Mouse (Mus musculus): ENCODE results near the gene 1600014C23Rik. TPM values are rescaled to one million over a fixed set of nuclear protein-coding genes. Genes with fewer than 3 reads are reported as not detected.

The 1600014C23Rik gene
- 0.63 TPM in 1 of 2 replicates, not detected in the other for polyA plus RNA-seq (2015; fragmentation: Nextera tagmentation; extraction: Ambion mirVana)

DNA sequence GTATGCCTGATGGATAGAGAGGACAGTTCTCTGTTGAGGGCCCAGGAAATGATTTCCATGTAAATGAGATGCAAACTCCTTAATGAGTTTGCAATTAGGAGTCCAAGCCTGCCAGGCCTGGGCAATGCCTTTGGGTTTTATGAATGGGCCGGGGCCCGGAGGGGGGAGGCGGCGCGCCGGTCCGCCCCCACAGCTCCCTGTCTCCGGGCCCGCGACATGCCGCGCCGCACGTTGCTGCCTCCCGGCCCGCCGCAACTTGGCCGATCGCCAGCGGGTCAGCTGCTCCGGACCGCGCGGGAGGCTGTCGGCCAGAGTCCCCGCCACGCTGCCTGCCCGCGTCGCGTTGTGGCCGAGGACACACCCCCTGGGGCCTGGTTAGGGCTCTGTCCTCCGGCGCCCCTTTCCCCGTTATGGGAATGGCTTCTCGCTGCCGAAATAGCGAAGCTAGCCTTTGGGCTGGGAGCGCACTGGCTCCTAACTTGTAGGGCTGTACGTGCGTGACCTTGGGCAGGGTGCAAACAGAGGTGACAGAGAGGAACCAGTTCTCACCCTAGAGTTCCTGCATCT, at the start of gene 1600014C23Rik:
TSS of gene 1600014C23Rik (minus strand) at position 110 of the 567 bp plus-strand sequence.
- 2% methylated on average over 41 of the region's 41 CpGs for WGBS
- peaks cover 12% of the 10 kb centered on the region; the same call in 1 of the 2 replicates for H3K27me3 ChIP-seq
- no peak for ATAC-seq (ENCODE audit: insufficient number of reproducible peaks, low FRiP score, low TSS enrichment, low read depth)
- peak within 1 kb of the TSS; percentile 44 for H3K27ac ChIP-seq
- peak within 1 kb of the TSS; percentile 40 for H3K4me3 ChIP-seq
- H3K9ac ChIP-seq: peak within 1 kb of the TSS; percentile 47
- no peaks in the 10 kb centered on the region for H3K36me3 ChIP-seq
- no peaks in the 10 kb centered on the region for H3K9me3 ChIP-seq
- peaks cover 51% of the 10 kb centered on the region for H3K4me1 ChIP-seq
- peak within 1 kb of the TSS; percentile 87 for H3K4me2 ChIP-seq

DNA sequence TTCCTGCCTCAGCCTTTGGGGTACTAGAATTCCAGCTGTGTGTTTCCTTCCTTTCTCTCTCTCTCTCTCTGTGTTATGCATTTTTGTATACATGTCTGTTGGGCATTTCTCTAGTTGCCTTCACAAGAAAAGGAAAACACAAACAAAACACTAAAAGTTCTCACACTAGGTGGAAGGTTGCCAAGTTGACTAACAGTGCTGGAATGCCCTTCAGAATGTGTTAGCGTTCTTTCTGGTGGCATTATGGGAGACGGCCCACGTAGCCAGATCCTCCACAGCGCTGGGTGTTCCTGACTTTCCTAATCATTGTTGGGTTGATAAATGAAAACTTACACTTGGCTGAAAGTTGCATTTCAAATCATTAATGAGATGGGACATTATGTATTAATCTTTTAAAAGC, 44.8 kb upstream of the 1600014C23Rik start:
- Histone ChIP-seq H3K27me3 (no peaks in the 10 kb centered on the region), H3K27ac (no peak overlapping the region), H3K4me1 (0 out of 2 replicates have a peak, but pooled peaks cover 6% of the 10 kb centered on the region), H3K36me3 (no peaks in the 10 kb centered on the region), H3K4me2 (no peak overlapping the region), H3K9me3 (no peaks in the 10 kb centered on the region), H3K4me3 (no peak overlapping the region), H3K9ac (no peak overlapping the region)
- ATAC-seq (ENCODE audit: insufficient number of reproducible peaks, low FRiP score, low TSS enrichment, low read depth): no peak
- WGBS: 86% methylated on average over 4 of the region's 4 CpGs

GRCm38 (mm10) chr17:45777431-45777830, 43.8 kb upstream of the 1600014C23Rik start:
- no peaks in the 10 kb centered on the region for H3K36me3 ChIP-seq
- peaks cover 12% of the 10 kb centered on the region; the same call in 1 of the 2 replicates for H3K4me1 ChIP-seq
- no peak overlapping the region for H3K27ac ChIP-seq
- no peaks in the 10 kb centered on the region for H3K9me3 ChIP-seq
- no peak for ATAC-seq (ENCODE audit: insufficient number of reproducible peaks, low FRiP score, low TSS enrichment, low read depth)
- H3K27me3 ChIP-seq: no peaks in the 10 kb centered on the region
- no peak overlapping the region for H3K9ac ChIP-seq
- no peak overlapping the region for H3K4me2 ChIP-seq
- WGBS: 81% methylated on average over 6 of the region's 6 CpGs
- H3K4me3 ChIP-seq: no peak overlapping the region

DNA sequence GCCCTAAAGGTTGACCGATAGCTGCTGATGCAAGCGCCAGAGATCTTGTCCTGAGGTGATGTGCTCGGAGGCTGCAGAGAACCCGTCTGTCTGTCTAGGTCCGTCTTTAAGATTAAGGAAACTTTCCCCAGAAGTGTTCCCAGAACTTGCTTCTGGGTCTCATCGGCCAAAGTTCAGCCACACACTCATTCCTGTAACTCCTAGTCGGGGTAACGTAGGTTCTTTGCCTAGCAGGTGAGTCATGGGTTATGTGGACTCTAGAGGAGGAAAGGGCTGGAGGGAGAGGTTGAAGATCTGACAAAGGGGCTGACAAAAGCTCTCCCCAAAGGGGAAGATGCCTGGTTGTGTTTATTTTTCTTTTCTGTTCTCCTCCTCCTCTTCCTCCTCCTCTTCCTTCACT, 42.5 kb upstream of the 1600014C23Rik start:
- Histone ChIP-seq H3K4me2 (no peak overlapping the region), H3K27me3 (no peaks in the 10 kb centered on the region), H3K4me1 (peaks cover 13% of the 10 kb centered on the region), H3K9ac (no peak overlapping the region), H3K9me3 (no peaks in the 10 kb centered on the region), H3K4me3 (no peak overlapping the region), H3K27ac (no peak overlapping the region), H3K36me3 (no peaks in the 10 kb centered on the region)
- no peak for ATAC-seq (ENCODE audit: insufficient number of reproducible peaks, low FRiP score, low TSS enrichment, low read depth)
- WGBS: 94% methylated on average over 8 of the region's 8 CpGs

DNA sequence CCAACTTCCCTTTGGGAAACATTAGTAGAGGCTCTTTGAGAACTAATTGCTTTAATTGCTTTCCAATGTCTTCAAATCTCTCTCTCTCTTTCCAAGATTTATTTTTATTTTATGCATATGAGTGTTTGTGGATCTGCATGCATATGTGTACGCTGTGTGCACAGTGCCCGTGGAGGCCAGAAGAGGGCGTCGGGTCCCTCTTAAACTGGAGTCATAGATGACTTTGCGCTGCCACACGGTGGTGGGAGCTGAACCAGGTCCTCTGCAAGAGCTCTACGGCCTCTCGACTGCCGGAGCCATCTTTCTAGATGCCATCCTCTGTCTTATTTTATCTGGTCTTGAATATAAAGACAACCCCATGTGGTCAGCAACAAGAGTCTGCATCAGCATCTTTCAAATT, 41.8 kb upstream of the 1600014C23Rik start:
- Histone ChIP-seq H3K27me3 (no peaks in the 10 kb centered on the region), H3K4me3 (no peak overlapping the region), H3K9ac (no peak overlapping the region), H3K36me3 (no peaks in the 10 kb centered on the region), H3K4me2 (no peak overlapping the region), H3K4me1 (peaks cover 14% of the 10 kb centered on the region), H3K27ac (no peak overlapping the region), H3K9me3 (no peaks in the 10 kb centered on the region)
- ATAC-seq (ENCODE audit: insufficient number of reproducible peaks, low FRiP score, low TSS enrichment, low read depth): no peak
- 91% methylated on average over 9 of the region's 9 CpGs for WGBS

- 50% methylated on average over 3 of the region's 3 CpGs for WGBS
- Histone ChIP-seq H3K36me3 (no peaks in the 10 kb centered on the region), H3K9me3 (no peaks in the 10 kb centered on the region), H3K4me1 (peaks cover 23% of the 10 kb centered on the region), H3K9ac (no peak overlapping the region), H3K4me2 (no peak overlapping the region), H3K4me3 (no peak overlapping the region), H3K27me3 (no peaks in the 10 kb centered on the region), H3K27ac (no peak overlapping the region)
- ATAC-seq (ENCODE audit: insufficient number of reproducible peaks, low FRiP score, low TSS enrichment, low read depth): no peak
Observed at GRCm38 (mm10) chr17:45772566-45772965, 38.9 kb upstream of the 1600014C23Rik start.

DNA sequence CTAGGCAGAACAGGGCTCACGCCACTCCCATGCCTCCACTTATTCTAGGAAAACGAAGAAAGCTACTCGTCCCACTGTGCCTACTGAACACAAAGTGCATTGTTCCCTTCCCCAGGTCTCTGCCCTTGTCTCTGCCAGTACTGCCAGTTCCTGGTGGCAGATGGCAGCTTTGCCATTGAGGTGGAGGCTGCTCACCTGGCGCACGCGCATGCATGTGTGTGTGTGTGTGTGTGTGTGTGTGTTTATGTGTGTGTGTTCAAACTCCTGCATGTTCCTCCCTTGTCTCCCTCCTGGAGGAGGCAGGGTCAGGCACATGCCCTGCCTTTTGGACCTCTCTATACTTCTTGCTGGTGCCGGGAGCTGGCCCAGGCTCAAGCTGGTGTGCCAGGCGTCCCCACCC, 38.5 kb upstream of the 1600014C23Rik start:
- no peak overlapping the region for H3K4me2 ChIP-seq
- no peaks in the 10 kb centered on the region for H3K36me3 ChIP-seq

GRCm38 (mm10) chr17:45770441-45770840, 36.8 kb upstream of the 1600014C23Rik start:
- ATAC-seq (ENCODE audit: insufficient number of reproducible peaks, low FRiP score, low TSS enrichment, low read depth): no peak
- no peak overlapping the region for H3K9ac ChIP-seq
- H3K4me1 ChIP-seq: peaks cover 38% of the 10 kb centered on the region
- no peaks in the 10 kb centered on the region for H3K9me3 ChIP-seq
- H3K4me3 ChIP-seq: no peak overlapping the region
- H3K27me3 ChIP-seq: no peaks in the 10 kb centered on the region
- 52% methylated on average over 6 of the region's 6 CpGs for WGBS
- H3K27ac ChIP-seq: no peak overlapping the region
- H3K4me2 ChIP-seq: no peak overlapping the region
- no peaks in the 10 kb centered on the region for H3K36me3 ChIP-seq

More for the DNA sequence above, 38.5 kb upstream of the 1600014C23Rik start:
- no peaks in the 10 kb centered on the region for H3K9me3 ChIP-seq
- H3K4me3 ChIP-seq: no peak overlapping the region
- H3K9ac ChIP-seq: no peak overlapping the region
- peaks cover 28% of the 10 kb centered on the region for H3K4me1 ChIP-seq
- 88% methylated on average over 8 of the region's 8 CpGs for WGBS
- no peak overlapping the region for H3K27ac ChIP-seq
- H3K27me3 ChIP-seq: no peaks in the 10 kb centered on the region
- no peak for ATAC-seq (ENCODE audit: insufficient number of reproducible peaks, low FRiP score, low TSS enrichment, low read depth)

GRCm38 (mm10) chr17:45769821-45770220, 36.2 kb upstream of the 1600014C23Rik start:
- no peak overlapping the region for H3K4me2 ChIP-seq
- ATAC-seq (ENCODE audit: insufficient number of reproducible peaks, low FRiP score, low TSS enrichment, low read depth): no peak
- 74% methylated on average over 6 of the region's 6 CpGs for WGBS
- peaks cover 38% of the 10 kb centered on the region for H3K4me1 ChIP-seq
- H3K9me3 ChIP-seq: no peaks in the 10 kb centered on the region
- no peaks in the 10 kb centered on the region for H3K36me3 ChIP-seq
- no peak overlapping the region for H3K4me3 ChIP-seq
- no peak overlapping the region for H3K27ac ChIP-seq
- H3K9ac ChIP-seq: no peak overlapping the region
- H3K27me3 ChIP-seq: no peaks in the 10 kb centered on the region

DNA sequence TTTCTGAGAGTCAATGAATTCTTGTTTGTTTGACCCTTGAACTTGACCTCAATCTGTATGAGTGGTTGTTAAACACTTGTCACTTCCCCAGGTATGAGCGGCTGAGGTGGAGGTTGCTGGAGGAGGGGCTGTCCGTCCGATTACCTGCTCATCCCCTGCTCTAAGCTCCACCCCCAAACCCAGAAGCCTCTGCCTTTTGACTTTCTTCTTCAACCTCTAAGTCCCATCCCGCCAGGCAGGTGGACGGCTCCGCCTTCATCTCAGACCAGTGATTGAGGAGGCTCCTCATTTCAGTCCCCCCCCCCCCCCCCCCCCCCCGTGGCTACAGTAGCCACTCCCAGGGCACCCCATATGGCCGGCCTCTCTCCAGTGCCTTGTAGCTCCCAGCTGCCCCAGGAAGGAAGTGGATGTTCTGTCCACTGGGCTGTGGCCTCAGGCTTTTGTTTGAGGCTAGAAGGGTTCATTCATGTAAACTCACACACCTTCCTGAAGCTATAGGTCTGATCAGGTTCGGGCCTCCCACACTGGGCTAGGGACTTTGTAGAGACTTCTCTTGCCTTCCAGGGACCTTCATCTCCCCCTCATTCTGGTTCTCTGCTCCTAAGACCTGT, 34.0 kb upstream of the 1600014C23Rik start:
- no peaks in the 10 kb centered on the region for H3K27me3 ChIP-seq
- no peak overlapping the region for H3K27ac ChIP-seq
- H3K9ac ChIP-seq: no peak overlapping the region
- ATAC-seq (ENCODE audit: insufficient number of reproducible peaks, low FRiP score, low TSS enrichment, low read depth): no peak
- H3K36me3 ChIP-seq: no peaks in the 10 kb centered on the region
- H3K4me3 ChIP-seq: no peak overlapping the region
- H3K4me1 ChIP-seq: peaks cover 38% of the 10 kb centered on the region
- H3K9me3 ChIP-seq: no peaks in the 10 kb centered on the region
- 45% methylated on average over 8 of the region's 9 CpGs for WGBS
- H3K4me2 ChIP-seq: 0 out of 2 replicates have a peak overlapping the region, but pooled peaks have one; percentile 8

DNA sequence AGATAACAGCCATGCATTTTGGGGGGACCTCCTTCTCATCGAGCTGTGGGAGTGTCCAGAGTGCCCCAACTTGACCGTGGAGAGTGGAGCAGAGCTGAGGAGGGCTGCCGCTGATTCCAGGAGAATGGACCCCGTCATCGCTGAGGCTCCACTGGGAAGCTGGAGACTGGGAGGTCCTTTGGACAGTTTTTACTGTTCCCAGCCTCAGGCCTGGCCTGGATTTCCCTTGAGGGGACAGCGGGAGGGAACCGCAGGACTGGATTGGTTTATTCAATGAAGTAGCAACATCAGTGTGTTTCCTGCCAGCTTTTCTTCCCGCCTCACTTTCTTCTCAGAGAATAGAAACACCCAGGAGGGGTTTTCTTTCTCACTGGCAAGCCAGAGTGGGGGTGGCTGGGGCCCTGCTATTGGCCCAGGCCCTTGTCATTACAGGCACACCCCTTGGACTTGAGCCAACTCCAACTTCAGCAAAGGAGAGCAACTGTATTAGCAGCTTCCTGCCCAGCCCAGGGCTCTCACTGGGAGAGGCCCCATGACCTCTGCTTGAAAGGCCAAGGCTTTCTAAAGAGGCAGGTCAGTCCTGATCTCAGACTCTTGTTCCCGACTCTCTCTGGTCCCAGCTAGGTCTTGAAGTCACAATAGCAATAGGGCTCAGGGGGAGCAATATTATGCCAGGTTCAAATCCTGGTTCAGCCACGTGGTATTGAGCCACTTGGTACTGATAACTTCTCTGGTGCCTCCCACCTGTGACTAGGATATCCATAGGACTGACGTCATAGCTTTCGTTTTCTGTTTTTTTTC, 33.3 kb upstream of the 1600014C23Rik start:
- no peak overlapping the region for H3K4me3 ChIP-seq
- H3K9ac ChIP-seq: no peak overlapping the region
- H3K27ac ChIP-seq: peak overlapping the region; percentile 75
- H3K36me3 ChIP-seq: no peaks in the 10 kb centered on the region
- peaks cover 35% of the 10 kb centered on the region for H3K4me1 ChIP-seq
- 11% methylated on average over 12 of the region's 12 CpGs for WGBS
- ATAC-seq (ENCODE audit: insufficient number of reproducible peaks, low FRiP score, low TSS enrichment, low read depth): peak; percentile 81
- no peaks in the 10 kb centered on the region for H3K9me3 ChIP-seq
- no peaks in the 10 kb centered on the region for H3K27me3 ChIP-seq
- peak overlapping the region; percentile 8; the same call in 1 of the 2 replicates for H3K4me2 ChIP-seq

- peaks cover 40% of the 10 kb centered on the region for H3K4me1 ChIP-seq
- H3K4me2 ChIP-seq: no peak overlapping the region
- H3K27me3 ChIP-seq: no peaks in the 10 kb centered on the region
- H3K9me3 ChIP-seq: no peaks in the 10 kb centered on the region
- H3K27ac ChIP-seq: peak overlapping the region; percentile 75; the same call in 1 of the 2 replicates
- no peak overlapping the region for H3K4me3 ChIP-seq
- H3K9ac ChIP-seq: no peak overlapping the region
- WGBS: 91% methylated on average over 3 of the region's 3 CpGs
- no peaks in the 10 kb centered on the region for H3K36me3 ChIP-seq
- no peak for ATAC-seq (ENCODE audit: insufficient number of reproducible peaks, low FRiP score, low TSS enrichment, low read depth)
Observed at GRCm38 (mm10) chr17:45765914-45766313, 32.3 kb upstream of the 1600014C23Rik start.

All from limb, embryonic 15.5 days (tissue).